Mouse (Mus musculus) heart, adult 2 months (tissue): ENCODE results near the gene Axl. TPM values are rescaled to one million over a fixed set of nuclear protein-coding genes. Genes with fewer than 3 reads are reported as not detected.

Experiments
- DNase-seq, 2 experiments: peaks; one replicate each; pipeline ENCODE4 v3.0.0; 2021
- H3K27ac ChIP-seq: fragments of 200-600 bp; 2 replicates; pipeline ENCODE4 v1.8.1; 2022
- H3K27me3 ChIP-seq: fragments of 200-500 bp; 2 replicates; pipeline ENCODE4 v1.6.1; 2012; ENCODE audit warnings: mild to moderate bottlenecking, low read length, inconsistent platforms, mixed read lengths; ENCODE audit not compliant: control insufficient read depth, insufficient read depth
- H3K36me3 ChIP-seq: fragments of 200-500 bp; 2 replicates; pipeline ENCODE4 v1.6.1; 2012; ENCODE audit warnings: low read length, inconsistent platforms; ENCODE audit not compliant: control insufficient read depth, insufficient read depth
- H3K4me1 ChIP-seq: fragments of 200-500 bp; 2 replicates; pipeline ENCODE4 v1.6.1; 2011; ENCODE audit warnings: low read length; ENCODE audit not compliant: control insufficient read depth, insufficient read depth
- H3K4me3 ChIP-seq: fragments of 200-600 bp; 2 replicates; pipeline ENCODE4 v1.8.1; 2022
- H3K79me2 ChIP-seq: fragments of 200-500 bp; replicated peaks from 2 replicates; pipeline ENCODE4 v1.6.1; 2012; ENCODE audit warnings: mild to moderate bottlenecking, inconsistent platforms, low read length, moderate library complexity, mixed read lengths; ENCODE audit not compliant: control insufficient read depth, insufficient read depth
- H3K9ac ChIP-seq: fragments of 200-500 bp; 2 replicates; pipeline ENCODE4 v1.6.1; 2012; ENCODE audit warnings: low read depth, mild to moderate bottlenecking, control low read depth, inconsistent platforms, low read length, mixed read lengths
- CTCF ChIP-seq: fragments of 200-600 bp; IDR thresholded peaks from 2 replicates; pipeline ENCODE4 v1.8.1; 2022; ENCODE audit warnings: antibody characterized with exemption, mild to moderate bottlenecking, moderate library complexity
- EP300 ChIP-seq: fragments of 200-500 bp; IDR thresholded peaks from 2 replicates; pipeline ENCODE4 v1.6.1; 2011; ENCODE audit warnings: low read depth, low read length, control low read depth; ENCODE audit not compliant: insufficient read depth
- POLR2A ChIP-seq: fragments of 200-500 bp; IDR thresholded peaks from 2 replicates; pipeline ENCODE4 v1.6.1; 2011; ENCODE audit warnings: mild to moderate bottlenecking, low read depth, low read length, control low read depth; ENCODE audit not compliant: insufficient read depth
- WGBS: fragments of 180-500 bp; shearing (Covaris S2); methylation state at CpG from one replicate; pipeline ENCODE4 v1.1.7; 2018; 5-methylcytosine and 5-hydroxymethylcytosine counted together
- intact Hi-C: fragments of 180-260 bp; cut with DNase I; formaldehyde crosslinking; loops from one replicate; pipeline ENCODE4 v1.15.1; 2025
- microRNA-seq, 2 experiments: library from miRNA; unstranded; fragments of <30 nt; microRNA quantifications; one replicate each; pipeline ENCODE4 v1.2.0; 2021
- polyA plus RNA-seq: library from polyadenylated mRNA; depleted of rRNA; stranded (reverse); fragments of >200 nt; gene quantifications from 2 replicates; pipeline ENCODE4 v1.2.3, GENCODE M21; 2012; rRNA removed
- total RNA-seq, 2 experiments: library from RNA; stranded (reverse); gene quantifications; 2 replicates each; pipeline ENCODE4 v1.2.3; 2021

Gene Axl
- total and polyA plus RNA-seq, 3 experiments = 51.8 to 82.4 (median 75.0) TPM

DNA sequence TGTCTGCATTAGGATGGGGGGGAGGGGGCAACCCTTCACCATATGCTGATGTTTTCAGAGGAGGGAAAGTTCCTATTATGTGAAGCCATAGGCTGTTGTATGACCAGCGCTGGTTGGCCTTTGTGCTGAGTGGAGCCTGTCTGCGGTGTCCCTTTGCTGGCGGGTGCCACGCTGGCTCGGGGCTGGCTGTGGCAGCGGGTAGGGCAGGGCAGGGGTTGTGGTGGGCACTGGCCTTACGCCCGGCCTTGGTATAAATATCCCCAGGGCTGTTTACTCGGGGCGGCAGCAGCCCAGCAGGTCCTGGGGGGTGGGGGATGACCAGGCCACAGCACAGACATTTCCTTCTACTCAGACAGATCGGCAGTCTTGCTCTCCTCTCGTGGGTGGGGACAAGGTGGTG lies 78.5 kb downstream of the Axl start:
- TF ChIP-seq POLR2A = no peak
- TF ChIP-seq CTCF = no peak
- TF ChIP-seq EP300 = no peak
- H3K79me2 ChIP-seq = no peaks in the 10 kb centered on the region
- H3K9ac ChIP-seq = peak overlapping the region; percentile 47
- H3K27me3 ChIP-seq = no peaks in the 10 kb centered on the region
- H3K36me3 ChIP-seq = peaks cover 8% of the 10 kb centered on the region
- peaks cover 42% of the 10 kb centered on the region for H3K4me1 ChIP-seq
- intact Hi-C loops = no loop called here
- no peak overlapping the region for H3K4me3 ChIP-seq
- peak; percentile 58 to 66 for DNase-seq
- peak overlapping the region; percentile 62 for H3K27ac ChIP-seq
- 17% methylated on average over 12 of the region's 12 CpGs for WGBS

DNA sequence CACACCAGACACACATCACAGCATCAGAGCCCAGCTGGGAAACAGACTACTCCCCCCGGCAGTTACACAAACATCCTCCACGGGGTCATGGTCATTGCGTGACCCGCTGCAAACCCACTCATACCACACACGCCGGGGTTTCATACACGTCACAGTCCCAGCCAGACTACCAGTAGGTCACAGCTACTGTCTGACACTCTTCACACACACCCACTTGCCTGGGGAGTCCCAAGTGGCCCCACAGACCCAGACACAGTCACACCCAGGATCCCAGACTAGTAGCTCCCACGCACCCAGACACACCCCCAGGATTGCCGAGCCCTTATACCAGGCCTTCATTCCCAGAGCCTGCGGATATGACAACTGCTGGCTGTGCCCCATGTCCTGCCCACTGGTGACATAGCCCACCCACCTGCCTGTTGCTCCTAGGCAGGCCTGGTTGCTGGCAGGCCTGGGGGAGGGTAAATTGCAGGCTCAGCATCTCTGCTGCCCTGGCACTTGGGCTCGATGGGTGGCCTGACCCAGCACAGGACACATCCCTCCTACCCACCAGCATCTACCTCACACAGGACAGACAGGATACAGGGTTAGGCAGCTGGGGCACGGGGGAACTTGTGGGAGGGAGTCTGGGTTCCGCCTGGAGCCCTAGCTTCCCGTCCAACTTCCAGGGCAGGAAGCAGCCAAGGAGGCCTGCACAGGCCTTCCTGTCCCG lies 80.8 kb downstream of the Axl start:
- intact Hi-C loops = loop anchor here (1.0 kb wide), 1 partner anchor 18 kb away; no protein-coding TSS in a partner anchor
- H3K9ac ChIP-seq = peak overlapping the region; percentile 9
- peak overlapping the region; percentile 30 for H3K4me3 ChIP-seq
- H3K36me3 ChIP-seq = peaks cover 8% of the 10 kb centered on the region
- H3K79me2 ChIP-seq = no peaks in the 10 kb centered on the region
- peak; percentile 75 to 84 for DNase-seq
- WGBS = 30% methylated on average over 15 of the region's 15 CpGs
- no peak for TF ChIP-seq POLR2A
- TF ChIP-seq EP300 = peak; percentile 84
- H3K27ac ChIP-seq = peak overlapping the region; percentile 85
- H3K4me1 ChIP-seq = peaks cover 46% of the 10 kb centered on the region
- no peaks in the 10 kb centered on the region for H3K27me3 ChIP-seq

Small RNA genes within 50 kb of the gene (microRNA-seq; reads per million reads assigned to microRNA genes)
- 0 reads per million in 2 experiments for gene Gm24865

Other genes with a start within 250 kb of the Axl start
- gene Ceacam2, start 248.8 kb downstream of the Axl start, total RNA-seq = 1 to 10 TPM; 2.6 to 3.3 TPM
- gene Ceacam2, start 248.8 kb downstream of the Axl start, polyA plus RNA-seq = 0.06 and 0.10 TPM in 2 replicates
- under 1 TPM in 1 of 2 experiments, not detected in 1; 0.47 TPM for gene Erich4, start 172.8 kb downstream of the Axl start, total RNA-seq
- gene Erich4, start 172.8 kb downstream of the Axl start, polyA plus RNA-seq = not detected in 2 replicates
- gene Dmac2, start 169.3 kb downstream of the Axl start, total RNA-seq = 10 to 100 TPM; 52.2 to 61.8 TPM
- gene Dmac2, start 169.3 kb downstream of the Axl start, polyA plus RNA-seq = 83.8 and 85.2 TPM in 2 replicates
- gene B3gnt8, start 162.1 kb downstream of the Axl start, total RNA-seq = 1 to 10 TPM; 2.3 to 3.8 TPM
- gene B3gnt8, start 162.1 kb downstream of the Axl start, polyA plus RNA-seq = 4.7 and 6.4 TPM in 2 replicates
- 100 to 1,000 TPM; 225 to 312 TPM for gene Bckdha, start 129.7 kb downstream of the Axl start, total RNA-seq
- gene Bckdha, start 129.7 kb downstream of the Axl start, polyA plus RNA-seq = 490 and 545 TPM in 2 replicates
- 10 to 100 TPM; 16.6 to 20.5 TPM for gene Exosc5, start 129.5 kb downstream of the Axl start, total RNA-seq
- gene Exosc5, start 129.5 kb downstream of the Axl start, polyA plus RNA-seq = 21.0 and 23.5 TPM in 2 replicates
- gene Tmem91, start 113.5 kb downstream of the Axl start, total RNA-seq = not detected
- 1.1 TPM in 1 of 2 replicates, not detected in the other for gene Tmem91, start 113.5 kb downstream of the Axl start, polyA plus RNA-seq
- gene B9d2, start 107.9 kb downstream of the Axl start, total RNA-seq = 10 to 100 TPM in 1 of 2 experiments, 1 to 10 TPM in 1; 7.9 to 10.2 TPM
- gene B9d2, start 107.9 kb downstream of the Axl start, polyA plus RNA-seq = 31.5 and 32.2 TPM in 2 replicates
- gene Tgfb1, start 101.7 kb downstream of the Axl start, total RNA-seq = 10 to 100 TPM; 21.5 to 22.5 TPM
- 16.3 and 24.7 TPM in 2 replicates for gene Tgfb1, start 101.7 kb downstream of the Axl start, polyA plus RNA-seq
- gene Ccdc97, start 69.6 kb downstream of the Axl start, total RNA-seq = 10 to 100 TPM; 51.8 to 59.3 TPM
- 62.9 and 72.6 TPM in 2 replicates for gene Ccdc97, start 69.6 kb downstream of the Axl start, polyA plus RNA-seq
- gene Hnrnpul1, start 33.9 kb downstream of the Axl start, total RNA-seq = 10 to 100 TPM; 71.0 to 76.2 TPM
- gene Hnrnpul1, start 33.9 kb downstream of the Axl start, polyA plus RNA-seq = 24.5 and 29.4 TPM in 2 replicates
- 1 to 10 TPM; 5.7 to 5.9 TPM for gene Cyp2s1, start 28.2 kb upstream of the Axl start, total RNA-seq
- 5.4 and 10.1 TPM in 2 replicates for gene Cyp2s1, start 28.2 kb upstream of the Axl start, polyA plus RNA-seq
- gene Cyp2b10, start 108.9 kb upstream of the Axl start, total RNA-seq = 1 to 10 TPM; 1.3 to 3.1 TPM
- gene Cyp2b10, start 108.9 kb upstream of the Axl start, polyA plus RNA-seq = 0.29 and 1.8 TPM in 2 replicates